Mouse (Mus musculus): ENCODE data around the gene Psmb3. TPM values are rescaled to one million over a fixed set of nuclear protein-coding genes. Genes with fewer than 3 reads are reported as not detected.

Psmb3 gene
- polyA plus RNA-seq, 1 experiment, result not detected

GRCm38 (mm10) chr11:97711200-97711900, 8.2 kb downstream of the Psmb3 start:
- 81% methylated on average over 13 of the region's 13 CpGs for WGBS
- H3K4me1 ChIP-seq (ENCODE audit: control insufficient read depth, insufficient read depth, low read length), result no peaks in the 10 kb centered on the region; the same call in 1 of the 2 replicates
- TF ChIP-seq POLR2A (IDR thresholded peaks at IDR 0.05; ENCODE audit: insufficient read depth, low read depth, low read length) (no peak), CTCF (IDR thresholded peaks at IDR 0.05; ENCODE audit: insufficient read depth, low read depth, low read length) (no peak)
- H3K4me3 ChIP-seq (ENCODE audit: insufficient read depth, low read depth, low read length), result no peak overlapping the region
- no peak overlapping the region for H3K27ac ChIP-seq (ENCODE audit: insufficient read depth, low read depth, low read length)

GRCm38 (mm10) chr11:97712286-97712685, 9.1 kb downstream of the Psmb3 start:
- TF ChIP-seq POLR2A (IDR thresholded peaks at IDR 0.05; ENCODE audit: insufficient read depth, low read depth, low read length), result no peak
- TF ChIP-seq CTCF (IDR thresholded peaks at IDR 0.05; ENCODE audit: insufficient read depth, low read depth, low read length), result no peak
- H3K27ac ChIP-seq (ENCODE audit: insufficient read depth, low read depth, low read length), result no peak overlapping the region
- WGBS, result 93% methylated on average over 15 of the region's 15 CpGs

GRCm38 (mm10) chr11:97713896-97714295, 10.7 kb downstream of the Psmb3 start:
- H3K4me1 ChIP-seq (ENCODE audit: control insufficient read depth, insufficient read depth, low read length), result no peaks in the 10 kb centered on the region
- 65% methylated on average over 8 of the region's 8 CpGs for WGBS
- TF ChIP-seq CTCF (IDR thresholded peaks at IDR 0.05; ENCODE audit: insufficient read depth, low read depth, low read length), result no peak
- no peak for TF ChIP-seq POLR2A (IDR thresholded peaks at IDR 0.05; ENCODE audit: insufficient read depth, low read depth, low read length)
- H3K4me3 ChIP-seq (ENCODE audit: insufficient read depth, low read depth, low read length), result no peak overlapping the region
- no peak overlapping the region for H3K27ac ChIP-seq (ENCODE audit: insufficient read depth, low read depth, low read length)

More at GRCm38 (mm10) chr11:97712286-97712685, 9.1 kb downstream of the Psmb3 start:
- no peak overlapping the region for H3K4me3 ChIP-seq (ENCODE audit: insufficient read depth, low read depth, low read length)
- H3K4me1 ChIP-seq (ENCODE audit: control insufficient read depth, insufficient read depth, low read length), result no peaks in the 10 kb centered on the region

GRCm38 (mm10) chr11:97714356-97714755, 11.2 kb downstream of the Psmb3 start:
- TF ChIP-seq CTCF (IDR thresholded peaks at IDR 0.05; ENCODE audit: insufficient read depth, low read depth, low read length) (no peak), POLR2A (IDR thresholded peaks at IDR 0.05; ENCODE audit: insufficient read depth, low read depth, low read length) (no peak)
- H3K4me3 ChIP-seq (ENCODE audit: insufficient read depth, low read depth, low read length), result no peak overlapping the region
- H3K4me1 ChIP-seq (ENCODE audit: control insufficient read depth, insufficient read depth, low read length), result no peaks in the 10 kb centered on the region
- H3K27ac ChIP-seq (ENCODE audit: insufficient read depth, low read depth, low read length), result no peak overlapping the region
- 96% methylated on average over 3 of the region's 3 CpGs for WGBS

GRCm38 (mm10) chr11:97714784-97715760, 11.9 kb downstream of the Psmb3 start:
- 75% methylated on average over 14 of the region's 14 CpGs for WGBS
- Histone ChIP-seq H3K27ac (ENCODE audit: insufficient read depth, low read depth, low read length) (no peak overlapping the region), H3K4me1 (ENCODE audit: control insufficient read depth, insufficient read depth, low read length) (no peaks in the 10 kb centered on the region), H3K4me3 (ENCODE audit: insufficient read depth, low read depth, low read length) (no peak overlapping the region)
- TF ChIP-seq CTCF (IDR thresholded peaks at IDR 0.05; ENCODE audit: insufficient read depth, low read depth, low read length) (no peak), POLR2A (IDR thresholded peaks at IDR 0.05; ENCODE audit: insufficient read depth, low read depth, low read length) (no peak)

GRCm38 (mm10) chr11:97716021-97716420, 12.8 kb downstream of the Psmb3 start:
- WGBS, result 90% methylated on average over 8 of the region's 8 CpGs
- TF ChIP-seq CTCF (IDR thresholded peaks at IDR 0.05; ENCODE audit: insufficient read depth, low read depth, low read length) (no peak), POLR2A (IDR thresholded peaks at IDR 0.05; ENCODE audit: insufficient read depth, low read depth, low read length) (no peak)
- Histone ChIP-seq H3K4me1 (ENCODE audit: control insufficient read depth, insufficient read depth, low read length) (no peaks in the 10 kb centered on the region), H3K27ac (ENCODE audit: insufficient read depth, low read depth, low read length) (no peak overlapping the region), H3K4me3 (ENCODE audit: insufficient read depth, low read depth, low read length) (no peak overlapping the region)

GRCm38 (mm10) chr11:97717369-97718280, 14.4 kb downstream of the Psmb3 start:
- TF ChIP-seq CTCF (IDR thresholded peaks at IDR 0.05; ENCODE audit: insufficient read depth, low read depth, low read length) (no peak), POLR2A (IDR thresholded peaks at IDR 0.05; ENCODE audit: insufficient read depth, low read depth, low read length) (no peak)
- H3K4me1 ChIP-seq (ENCODE audit: control insufficient read depth, insufficient read depth, low read length), result no peaks in the 10 kb centered on the region
- 91% methylated on average over 26 of the region's 26 CpGs for WGBS
- H3K27ac ChIP-seq (ENCODE audit: insufficient read depth, low read depth, low read length), result no peak overlapping the region
- no peak overlapping the region for H3K4me3 ChIP-seq (ENCODE audit: insufficient read depth, low read depth, low read length)

- WGBS, result 80% methylated on average over 15 of the region's 15 CpGs
- TF ChIP-seq CTCF (IDR thresholded peaks at IDR 0.05; ENCODE audit: insufficient read depth, low read depth, low read length) (no peak), POLR2A (IDR thresholded peaks at IDR 0.05; ENCODE audit: insufficient read depth, low read depth, low read length) (no peak)
- Histone ChIP-seq H3K27ac (ENCODE audit: insufficient read depth, low read depth, low read length) (no peak overlapping the region), H3K4me1 (ENCODE audit: control insufficient read depth, insufficient read depth, low read length) (no peaks in the 10 kb centered on the region), H3K4me3 (ENCODE audit: insufficient read depth, low read depth, low read length) (no peak overlapping the region)
Measured at GRCm38 (mm10) chr11:97718281-97718860, 15.2 kb downstream of the Psmb3 start.

Measured in olfactory bulb, adult 2 months (tissue).